Mouse (Mus musculus) lung, postnatal 0 days (tissue): ENCODE data around the gene Dapk1.

Experiments
- CTCF ChIP-seq: IDR thresholded peaks from 2 replicates; pipeline ENCODE4 v1.5.1; 2016; ENCODE audit warnings: antibody characterized with exemption, mild to moderate bottlenecking
- EP300 ChIP-seq: IDR thresholded peaks from 2 replicates; pipeline ENCODE4 v1.6.1; 2016; ENCODE audit warnings: antibody characterized with exemption, mild to moderate bottlenecking, control low read depth

DNA sequence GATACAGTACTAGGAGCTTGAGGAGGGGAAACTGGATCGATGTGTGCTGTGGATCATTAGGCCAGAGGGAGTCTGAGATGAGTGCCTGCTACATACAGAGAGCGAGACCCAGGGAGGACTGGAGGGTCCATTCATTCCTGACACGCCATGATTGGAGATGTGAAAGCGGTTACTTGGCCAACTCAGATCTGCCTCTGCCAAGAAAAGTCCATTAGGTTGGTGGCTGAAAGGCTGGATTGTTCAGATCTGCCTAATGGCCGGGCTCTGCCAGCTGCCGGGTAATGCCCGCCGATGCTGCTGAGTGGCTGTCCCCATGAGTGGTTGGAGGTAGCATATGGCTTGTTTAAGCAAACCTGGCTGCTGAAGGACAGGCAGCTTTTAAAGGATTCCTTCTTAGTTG is 12.4 kb downstream of the Dapk1 start:
- no peak for TF ChIP-seq CTCF
- TF ChIP-seq EP300: no peak
